In genomic region chr7:35215225-35215624, GRCm38 (mm10) we compare ENCODE assay signal across 9 mouse cellular contexts. TPM values are rescaled to one million over a fixed set of nuclear protein-coding genes. Genes with fewer than 3 reads are reported as not detected.
DNase-seq lines count a peak whose midpoint lies in the region; ATAC-seq lines count a peak whose summit lies in the region.
"Had no signal": no experiment of that assay in that cellular context is flagged by ENCODE, and none has a peak within 500 bp of the region (broad histone marks: within the 10 kb centered on the region; RNA-seq: fewer than 3 reads in every experiment).

Lrp3 (minus strand) TSS chr7:35215498.

- ATAC-seq in heart, embryonic 14.5 days (ENCODE audit: insufficient number of reproducible peaks, insufficient read depth, low FRiP score, low read depth) = peak; percentile 88
- peak; percentile 64 for ATAC-seq in liver, embryonic 13.5 days (ENCODE audit: low read depth)
- ATAC-seq in neural tube, embryonic 14.5 days (ENCODE audit: low read depth) = peak; percentile 92

- H3K4me3 ChIP-seq in heart, embryonic 14.5 days (ENCODE audit: control insufficient read depth in 1 of 2, insufficient read depth in 1 of 2, low read depth in 1 of 2, low read length in 2 of 2) = peak within 1 kb of the TSS; percentile 58 to 69
- peak within 1 kb of the TSS; percentile 55 for H3K4me3 ChIP-seq in liver, embryonic 13.5 days (replicated peaks)
- H3K4me3 ChIP-seq in neural tube, embryonic 14.5 days (ENCODE audit: low read depth, low read length) = peak within 1 kb of the TSS; percentile 86

- H3K4me2 ChIP-seq in heart, embryonic 14.5 days (ENCODE audit: low read length) = peak within 1 kb of the TSS; percentile 97
- H3K4me2 ChIP-seq in liver, embryonic 13.5 days = peak within 1 kb of the TSS; percentile 62
- peak within 1 kb of the TSS; percentile 75 for H3K4me2 ChIP-seq in neural tube, embryonic 14.5 days (ENCODE audit: low read depth, low read length)

- peaks cover 3 to 9% of the 10 kb centered on the region in 2 experiments; a peak in 2 of 4 replicates for H3K4me1 ChIP-seq in heart, embryonic 14.5 days (ENCODE audit: control insufficient read depth in 2 of 2, insufficient read depth in 2 of 2, low read length in 2 of 2)
- H3K4me1 ChIP-seq in liver, embryonic 13.5 days (replicated peaks) = no peaks in the 10 kb centered on the region
- peaks cover 7% of the 10 kb centered on the region for H3K4me1 ChIP-seq in neural tube, embryonic 14.5 days (ENCODE audit: control insufficient read depth, insufficient read depth, low read length)

- peak within 1 kb of the TSS; percentile 75 for H3K9ac ChIP-seq in heart, embryonic 14.5 days (ENCODE audit: low read length)
- H3K9ac ChIP-seq in liver, embryonic 13.5 days = peak within 1 kb of the TSS; percentile 39
- H3K9ac ChIP-seq in neural tube, embryonic 14.5 days (replicated peaks; ENCODE audit: low read depth, low read length) = peak within 1 kb of the TSS; percentile 96

- H3K27me3 ChIP-seq in heart, embryonic 14.5 days (ENCODE audit: control insufficient read depth, insufficient read depth, low read length) = peaks cover 25% of the 10 kb centered on the region
- peaks cover 58% of the 10 kb centered on the region for H3K27me3 ChIP-seq in liver, embryonic 13.5 days
- H3K27me3 ChIP-seq in neural tube, embryonic 14.5 days (ENCODE audit: control insufficient read depth, insufficient read depth, low read length) = no peaks in the 10 kb centered on the region

- H3K27ac ChIP-seq in heart, embryonic 14.5 days (replicated peaks in 1 of 2; ENCODE audit: control insufficient read depth in 1 of 2, insufficient read depth in 1 of 2, low read depth in 2 of 2, low read length in 2 of 2) = no peak within 1 kb of the TSS
- no peak within 1 kb of the TSS for H3K27ac ChIP-seq in liver, embryonic 13.5 days
- H3K27ac ChIP-seq in neural tube, embryonic 14.5 days (ENCODE audit: low read depth, low read length) = peak within 1 kb of the TSS; percentile 87
- H3K27ac ChIP-seq: macrophage had no signal

- H3K9me3 ChIP-seq in heart, embryonic 14.5 days (ENCODE audit: control insufficient read depth, low read length) = no peaks in the 10 kb centered on the region
- no peaks in the 10 kb centered on the region for H3K9me3 ChIP-seq in liver, embryonic 13.5 days (replicated peaks)
- no peaks in the 10 kb centered on the region for H3K9me3 ChIP-seq in neural tube, embryonic 14.5 days (ENCODE audit: control insufficient read depth, low read length)

- under 1% methylated on average over 49 of the region's 53 CpGs for WGBS in heart, embryonic 14.5 days
- WGBS in liver, embryonic 13.5 days (ENCODE audit: insufficient replicate concordance) = under 1% methylated on average over 49 of the region's 53 CpGs
- under 1% methylated on average over 52 of the region's 53 CpGs for WGBS in neural tube, embryonic 14.5 days

- DNase-seq in layer of hippocampus, adult 11-12 months (ENCODE audit: low spot score) = peak; percentile 47
- DNase-seq in layer of hippocampus, adult 9-10 months (ENCODE audit: low spot score) = no peak
- DNase-seq in fibroblast of lung, adult 2 months (ENCODE audit: low read depth) = peak; percentile 11
- peak; percentile 93 for DNase-seq in kidney, postnatal 14 days
- DNase-seq in liver, embryonic 13.5 days = no peak
- DNase-seq in urinary bladder, postnatal 4 days (ENCODE audit: low spot score in 2 of 2) = peak; percentile 73 to 79

- H3K36me3 ChIP-seq in heart, embryonic 14.5 days (ENCODE audit: control insufficient read depth, insufficient read depth, low read length) = no peaks in the 10 kb centered on the region
- H3K36me3 ChIP-seq in liver, embryonic 13.5 days = no peaks in the 10 kb centered on the region
- peaks cover 14% of the 10 kb centered on the region for H3K36me3 ChIP-seq in neural tube, embryonic 14.5 days (ENCODE audit: control insufficient read depth, insufficient read depth, low read length)

RNA-seq across cellular contexts. Expression of gene Lrp3, which starts in this region (rescaled TPM):
- polyA plus RNA-seq in heart, embryonic 14.5 days (2014; fragmentation: Nextera tagmentation; extraction: Ambion mirVana) = 1.2 and 1.3 TPM in 2 replicates
- polyA plus RNA-seq in liver, embryonic 13.5 days (2015; fragmentation: Nextera tagmentation; extraction: Ambion mirVana) = 0.38 and 0.50 TPM in 2 replicates
- polyA plus RNA-seq in neural tube, embryonic 14.5 days (2014; fragmentation: Nextera tagmentation; extraction: Ambion mirVana) = 27.7 and 33.0 TPM in 2 replicates
- polyA plus RNA-seq: macrophage had no signal

Comparison
In these comparisons a context has a peak if more than half of its experiments do, and no peak if none do; other contexts are left out.
1. RNA of gene Lrp3 (polyA plus RNA-seq): 27.7 to 33.0 TPM in neural tube, embryonic 14.5 days; 1.2 to 1.3 TPM in heart, embryonic 14.5 days and 0.38 to 0.50 TPM in liver, embryonic 13.5 days; every median in the first group is over 10 times any median in the second.
2. DNase-seq: peak in layer of hippocampus, adult 11-12 months (single experiment), fibroblast of lung, adult 2 months (single experiment), kidney, postnatal 14 days (single experiment) and urinary bladder, postnatal 4 days (2 of 2); none in layer of hippocampus, adult 9-10 months (single experiment) and liver, embryonic 13.5 days (single experiment).
3. Peak in ATAC-seq, H3K4me3 ChIP-seq, H3K9ac ChIP-seq and H3K4me2 ChIP-seq in liver, embryonic 13.5 days; RNA of the gene not detected or under 1 TPM.
4. H3K9ac ChIP-seq: peak in every context shown above with its lines; median percentile 96 in neural tube, embryonic 14.5 days; 75 in heart, embryonic 14.5 days; 39 in liver, embryonic 13.5 days.
5. Peak in every context shown above with its lines, with median percentiles within 50 percentile points of each other: ATAC-seq, H3K4me2 ChIP-seq and H3K4me3 ChIP-seq.